Mouse (Mus musculus) heart, postnatal 10 days (tissue): Measurements from ENCODE around the gene Slc43a1. TPM values are rescaled to one million over a fixed set of nuclear protein-coding genes. Genes with fewer than 3 reads are reported as not detected.
A peak's percentile ranks its signal among the peaks of the same experiment; 100 is the strongest.

Experiments used
- DNase-seq, 2 experiments: peaks; one replicate each; pipeline ENCODE4 v3.0.0; 2021
- intact Hi-C: fragments of 180-260 bp; cut with DNase I; formaldehyde crosslinking; loops from one replicate; pipeline ENCODE4 v1.15.1; 2025
- total RNA-seq, 2 experiments: library from RNA; stranded (reverse); gene quantifications; 2 replicates each; pipeline ENCODE4 v1.2.3; 2021

Gene Slc43a1
- total RNA-seq, 2 experiments from 2014 or later = 2.2 to 3.4 TPM

GRCm38 (mm10) chr2:84827283-84827920 lies 11.2 kb upstream of the Slc43a1 start:
- intact Hi-C loops = no loop called here
- DNase-seq = peak; percentile 32 to 46

- intact Hi-C loops = loop anchor here (1.0 to 10.0 kb wide), 4 partner anchors 23 to 173 kb away; no protein-coding TSS in a partner anchor
- DNase-seq = peak; percentile 93 to 95
Measured at GRCm38 (mm10) chr2:84831666-84832391, 6.8 kb upstream of the Slc43a1 start.

- no peak for DNase-seq
- intact Hi-C loops = loop anchor here (10.0 kb wide), 1 partner anchor 168 kb away; no protein-coding TSS in a partner anchor
Measured at GRCm38 (mm10) chr2:84837107-84837506, 1.5 kb upstream of the Slc43a1 start.

- no peak for DNase-seq
Measured at GRCm38 (mm10) chr2:84837817-84838592, 645 bp upstream of the Slc43a1 start.

GRCm38 (mm10) chr2:84838993-84839980 lies 637 bp downstream of the Slc43a1 start:
- intact Hi-C loops = loop anchor here (10.0 kb wide), 1 partner anchor 166 kb away; no protein-coding TSS in a partner anchor
- peak in 1 of 2 experiments; percentile 44 for DNase-seq

More at GRCm38 (mm10) chr2:84837817-84838592, 645 bp upstream of the Slc43a1 start:
- intact Hi-C loops = loop anchor here (10.0 kb wide), 1 partner anchor 167 kb away; no protein-coding TSS in a partner anchor

- intact Hi-C loops = no loop called here
- DNase-seq = peak; percentile 78 to 81
Measured at GRCm38 (mm10) chr2:84840016-84840747, 1.5 kb downstream of the Slc43a1 start.

GRCm38 (mm10) chr2:84840748-84841563 lies 2.3 kb downstream of the Slc43a1 start:
- intact Hi-C loops = no loop called here
- DNase-seq = no peak

GRCm38 (mm10) chr2:84841905-84842304 lies 3.3 kb downstream of the Slc43a1 start:
- intact Hi-C loops = no loop called here
- DNase-seq = no peak

- intact Hi-C loops = no loop called here
- DNase-seq = no peak
Measured at GRCm38 (mm10) chr2:84843654-84844053, 5.0 kb downstream of the Slc43a1 start.

- no peak for DNase-seq
- intact Hi-C loops = no loop called here
Measured at GRCm38 (mm10) chr2:84845226-84845625, 6.6 kb downstream of the Slc43a1 start.

GRCm38 (mm10) chr2:84850407-84851129 lies 11.9 kb downstream of the Slc43a1 start:
- intact Hi-C loops = no loop called here

GRCm38 (mm10) chr2:84851130-84852040 lies 12.7 kb downstream of the Slc43a1 start:
- intact Hi-C loops = no loop called here
- peak; percentile 62 to 69 for DNase-seq

More at GRCm38 (mm10) chr2:84850407-84851129, 11.9 kb downstream of the Slc43a1 start:
- no peak for DNase-seq

GRCm38 (mm10) chr2:84855732-84856131 lies 17.1 kb downstream of the Slc43a1 start:
- intact Hi-C loops = loop anchor here (1.0 kb wide), 1 partner anchor 24 kb away; no protein-coding TSS in a partner anchor
- DNase-seq = peak; percentile 63 to 75

GRCm38 (mm10) chr2:84858551-84858950 lies 19.9 kb downstream of the Slc43a1 start:
- intact Hi-C loops = no loop called here
- no peak for DNase-seq

GRCm38 (mm10) chr2:84859991-84860780 lies 21.5 kb downstream of the Slc43a1 start:
- intact Hi-C loops = no loop called here
- no peak for DNase-seq

GRCm38 (mm10) chr2:84861430-84861829 lies 22.8 kb downstream of the Slc43a1 start:
- no peak for DNase-seq
- intact Hi-C loops = no loop called here
